Mouse (Mus musculus) thymus, postnatal 4 days (tissue): ENCODE data around the gene Akain1.
A peak's percentile ranks its signal among the peaks of the same experiment; 100 is the strongest.

Experiments
- DNase-seq: peaks from one replicate; pipeline ENCODE4 v3.0.0; 2021

The Akain1 gene

GRCm38 (mm10) chr17:69438990-69439491 is at the start of gene Akain1:
TSS of gene Akain1 (plus strand) at chr17:69439326.
- peak; percentile 86 for DNase-seq

GRCm38 (mm10) chr17:69396147-69397033 is 42.7 kb upstream of the Akain1 start:
- peak; percentile 59 for DNase-seq

GRCm38 (mm10) chr17:69397163-69397562 is 42.0 kb upstream of the Akain1 start:
- DNase-seq, result no peak

GRCm38 (mm10) chr17:69398092-69398491 is 41.0 kb upstream of the Akain1 start:
- DNase-seq, result no peak

- peak; percentile 31 for DNase-seq
These were observed 38.0 kb upstream of the Akain1 start for GRCm38 (mm10) chr17:69401146-69401545.

GRCm38 (mm10) chr17:69416163-69416562 is 23.0 kb upstream of the Akain1 start:
- DNase-seq, result no peak

- peak; percentile 95 for DNase-seq
These were observed 22.0 kb upstream of the Akain1 start for GRCm38 (mm10) chr17:69416920-69417661.

- no peak for DNase-seq
These were observed 21.3 kb upstream of the Akain1 start for GRCm38 (mm10) chr17:69417724-69418373.

- no peak for DNase-seq
These were observed 17.5 kb upstream of the Akain1 start for GRCm38 (mm10) chr17:69421592-69421991.

GRCm38 (mm10) chr17:69437836-69438235 is 1.3 kb upstream of the Akain1 start:
- no peak for DNase-seq

- DNase-seq, result no peak
These were observed 640 bp upstream of the Akain1 start for GRCm38 (mm10) chr17:69438486-69438885.

GRCm38 (mm10) chr17:69439571-69440480 is 700 bp downstream of the Akain1 start:
- DNase-seq, result peak; percentile 33

GRCm38 (mm10) chr17:69441041-69441440 is 1.9 kb downstream of the Akain1 start:
- peak; percentile 15 for DNase-seq

- DNase-seq, result no peak
These were observed 9.6 kb downstream of the Akain1 start for GRCm38 (mm10) chr17:69448679-69449078.

- DNase-seq, result no peak
These were observed 22.6 kb downstream of the Akain1 start for GRCm38 (mm10) chr17:69461680-69462079.

GRCm38 (mm10) chr17:69463037-69463436 is 23.9 kb downstream of the Akain1 start:
- no peak for DNase-seq

- no peak for DNase-seq
These were observed 32.0 kb downstream of the Akain1 start for GRCm38 (mm10) chr17:69471171-69471570.

- no peak for DNase-seq
These were observed 33.3 kb downstream of the Akain1 start for GRCm38 (mm10) chr17:69472401-69472800.

- no peak for DNase-seq
These were observed 35.0 kb downstream of the Akain1 start for GRCm38 (mm10) chr17:69474084-69474483.

- peak; percentile 79 for DNase-seq
These were observed 36.3 kb downstream of the Akain1 start for GRCm38 (mm10) chr17:69475423-69475822.

- DNase-seq, result no peak
These were observed 38.4 kb downstream of the Akain1 start for GRCm38 (mm10) chr17:69477526-69477925.

GRCm38 (mm10) chr17:69479261-69479660 is 40.1 kb downstream of the Akain1 start:
- no peak for DNase-seq
